15 mouse cellular contexts compared by ENCODE assay signal in the genomic region with DNA sequence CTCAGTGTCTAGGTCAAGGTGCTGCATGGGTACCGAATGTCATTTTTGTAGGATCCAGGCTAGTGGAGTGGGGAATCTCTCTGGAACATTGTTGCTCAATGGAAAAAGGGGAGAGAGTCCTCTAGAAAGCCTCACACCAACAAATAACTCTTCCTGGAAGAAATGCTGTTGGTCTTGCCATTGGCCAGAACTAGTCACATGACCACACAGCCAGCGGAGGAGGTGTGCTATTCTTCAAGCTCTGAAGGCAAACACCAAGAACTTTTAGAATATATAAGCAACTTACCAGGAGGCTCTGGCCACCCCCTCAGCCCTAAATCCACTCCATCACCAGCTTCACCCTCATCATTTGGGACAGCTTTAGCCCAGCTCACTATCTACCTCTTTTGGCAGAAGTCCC. TPM values are rescaled to one million over a fixed set of nuclear protein-coding genes. Genes with fewer than 3 reads are reported as not detected.
"Had no signal": no experiment of that assay in that cellular context is flagged by ENCODE, and none has a peak within 500 bp of the region (broad histone marks: within the 10 kb centered on the region; RNA-seq: fewer than 3 reads in every experiment).

No protein-coding gene starts in this region.

- ATAC-seq: liver, postnatal 0 days; lung, postnatal 0 days; midbrain, embryonic 13.5 days had no signal

- H3K4me3 ChIP-seq: limb, embryonic 12.5 days; limb, embryonic 15.5 days; midbrain, embryonic 13.5 days; neural tube, embryonic 13.5 days had no signal

- H3K36me3 ChIP-seq: limb, embryonic 12.5 days; limb, embryonic 15.5 days; midbrain, embryonic 13.5 days; neural tube, embryonic 13.5 days had no signal

- DNase-seq: kidney, adult 2 months; kidney, postnatal 36 days; left cerebral cortex, postnatal 4 days; liver, postnatal 0 days; lung, embryonic 14.5 days; retina, postnatal 1 day; thymus, adult 2 months; thymus, postnatal 36 days had no signal

- H3K4me2 ChIP-seq: limb, embryonic 12.5 days; limb, embryonic 15.5 days; liver, embryonic 11.5 days; lung, embryonic 14.5 days; midbrain, embryonic 13.5 days; neural tube, embryonic 13.5 days had no signal

- H3K27me3 ChIP-seq: limb, embryonic 12.5 days; limb, embryonic 15.5 days; midbrain, embryonic 13.5 days; neural tube, embryonic 13.5 days had no signal

RNA-seq across cellular contexts. Expression of a gene that starts 41.8 kb away (rescaled TPM):
- polyA plus RNA-seq: macrophage had no signal
